Mouse (Mus musculus): ENCODE measurements at regions not wholly inside any gene's neighbourhood (a gene's known extent, or its start where the extent isn't known, plus 50 kb on each side); places are given as distances from the start of the nearest gene placed in this dataset.

DNA sequence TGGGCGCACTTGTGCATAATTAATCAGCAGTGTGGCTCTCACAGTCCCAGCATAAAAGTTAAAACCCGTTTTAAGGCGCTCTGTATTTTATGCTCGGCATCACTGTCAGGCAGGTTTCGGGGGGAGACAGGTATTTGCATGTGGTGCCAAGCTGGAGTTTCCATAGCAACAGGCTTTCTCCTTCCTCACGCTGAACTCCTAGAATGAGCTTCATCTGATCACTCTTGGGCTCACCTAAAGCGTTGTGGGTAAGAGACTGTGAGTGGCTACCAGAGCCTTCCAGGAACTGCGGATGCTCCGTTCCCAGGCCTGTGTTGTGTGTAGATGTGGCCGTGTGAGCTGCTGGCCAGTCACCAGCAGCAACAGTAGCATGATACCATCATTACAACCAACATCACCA lies 161.5 kb downstream of the Ajap1 start:
- DNase-seq (ENCODE audit: low read depth, low spot score) = peak; percentile 54

DNA sequence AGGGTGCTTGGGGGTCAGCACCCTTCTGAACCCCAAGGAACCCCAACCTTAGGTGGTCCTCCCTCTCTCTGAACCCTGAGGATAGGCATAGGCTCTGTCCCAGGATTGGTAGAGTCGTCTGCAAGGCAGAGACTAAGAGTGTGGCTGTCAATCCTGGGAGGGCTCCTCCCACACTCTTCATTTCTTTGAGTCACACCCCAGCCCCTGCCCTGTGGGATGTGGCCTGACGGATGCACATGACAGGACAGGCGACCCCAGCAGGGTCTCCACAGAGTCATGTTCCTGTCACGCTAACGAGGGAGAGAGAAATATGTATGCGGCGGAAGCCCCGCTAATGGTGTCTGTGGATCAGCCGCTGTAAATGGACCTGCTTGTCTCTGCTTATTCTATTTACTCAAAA lies 162.0 kb downstream of the Ajap1 start:
- DNase-seq (ENCODE audit: low read depth, low spot score) = no peak

DNA sequence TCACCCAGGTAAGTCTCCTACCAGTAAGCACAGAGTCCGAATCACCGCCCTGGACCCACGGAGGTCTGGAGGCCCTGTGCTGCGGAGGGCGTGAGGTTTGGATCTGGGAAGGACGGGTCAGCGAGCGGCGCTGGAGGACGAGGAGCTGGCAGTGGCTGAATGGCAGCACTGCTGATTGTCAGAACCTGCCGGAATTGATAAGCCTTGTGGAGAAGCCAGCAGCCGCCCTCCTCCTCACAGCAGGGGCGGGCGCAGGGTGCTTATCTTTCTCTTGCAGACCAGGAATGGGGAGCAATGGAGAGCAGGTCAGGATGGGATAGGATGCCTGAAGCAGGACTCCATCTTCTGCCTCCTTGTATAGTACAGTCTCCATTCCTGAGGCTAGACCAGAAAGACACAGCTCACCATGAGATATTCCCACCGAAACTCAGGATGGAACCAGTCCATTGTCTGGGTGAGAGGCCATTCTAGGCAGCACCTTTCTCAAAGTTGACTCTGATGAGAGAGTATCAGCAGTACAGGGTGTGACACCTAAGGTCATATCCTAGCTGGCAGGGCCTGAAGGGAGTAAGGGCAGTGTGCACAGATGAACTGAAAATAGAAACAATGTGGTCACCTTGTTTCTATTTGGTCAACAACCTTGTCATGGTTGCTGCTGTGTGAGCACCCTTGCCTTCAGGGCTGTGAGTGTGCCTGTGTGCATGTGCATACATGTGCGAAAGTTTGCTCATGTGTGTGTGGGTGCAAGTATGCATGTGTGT lies 165.5 kb downstream of the Ajap1 start:
- DNase-seq (ENCODE audit: low read depth, low spot score) = no peak

DNA sequence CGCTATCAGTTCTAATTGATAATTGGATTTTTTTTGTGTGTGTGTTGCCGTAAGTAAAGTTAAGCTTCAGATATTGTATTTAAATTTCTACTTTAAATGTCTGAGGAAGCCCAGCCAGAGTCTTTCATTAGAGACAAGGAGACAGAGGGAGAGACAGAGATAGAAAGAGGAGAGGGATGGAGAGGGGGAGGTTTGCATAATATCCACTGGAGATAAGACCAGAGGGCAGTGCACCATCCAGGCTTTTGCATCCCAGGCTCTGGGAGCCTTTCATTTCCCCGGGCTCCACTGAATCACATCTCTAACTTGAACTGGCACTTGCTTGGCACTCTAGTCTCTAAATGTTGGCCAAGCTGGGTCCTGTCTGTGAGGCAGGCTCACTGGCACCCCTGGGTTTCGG lies 166.1 kb downstream of the Ajap1 start:
- DNase-seq (ENCODE audit: low read depth, low spot score) = no peak

DNA sequence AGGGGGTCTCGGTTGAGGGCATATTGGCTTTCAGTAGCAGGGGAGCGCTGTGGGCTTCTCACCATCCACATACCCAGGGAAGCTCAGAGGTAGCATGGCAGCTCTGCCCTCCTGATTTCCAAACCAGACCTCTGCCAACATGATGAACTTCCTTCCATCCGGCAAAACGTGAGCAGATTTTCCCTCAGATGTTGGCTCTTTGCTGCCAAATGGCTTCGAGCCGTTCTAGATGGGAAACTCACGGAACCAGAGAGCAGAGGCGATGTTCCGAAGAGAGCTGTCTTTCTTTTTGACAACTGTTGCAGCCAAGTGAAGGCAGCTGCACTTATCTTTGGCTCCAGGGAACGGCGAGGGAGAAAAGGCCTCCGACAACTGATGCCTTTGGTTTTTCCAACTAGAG lies 168.7 kb downstream of the Ajap1 start:
- no peak for DNase-seq (ENCODE audit: low read depth, low spot score)

DNA sequence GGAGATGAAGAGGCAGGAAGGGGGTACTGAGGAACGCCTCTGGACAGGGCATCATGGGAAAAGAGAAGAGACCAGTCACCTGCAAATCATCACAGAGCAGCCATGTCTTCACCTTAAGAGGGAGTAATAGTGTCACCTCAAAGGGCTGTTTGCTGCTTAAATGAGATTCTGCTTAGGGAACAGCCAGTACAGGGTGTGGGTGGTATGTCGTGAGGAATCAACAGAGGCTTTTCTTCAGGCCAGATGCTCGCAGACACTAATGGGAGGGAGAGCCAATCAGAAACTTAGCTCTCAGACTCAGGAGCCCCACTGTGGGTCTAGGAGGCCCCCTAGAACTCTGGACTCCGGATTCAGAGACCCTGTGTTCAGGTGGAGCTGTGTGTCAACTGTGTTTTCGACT lies 171.0 kb downstream of the Ajap1 start:
- no peak for DNase-seq (ENCODE audit: low read depth, low spot score)

DNA sequence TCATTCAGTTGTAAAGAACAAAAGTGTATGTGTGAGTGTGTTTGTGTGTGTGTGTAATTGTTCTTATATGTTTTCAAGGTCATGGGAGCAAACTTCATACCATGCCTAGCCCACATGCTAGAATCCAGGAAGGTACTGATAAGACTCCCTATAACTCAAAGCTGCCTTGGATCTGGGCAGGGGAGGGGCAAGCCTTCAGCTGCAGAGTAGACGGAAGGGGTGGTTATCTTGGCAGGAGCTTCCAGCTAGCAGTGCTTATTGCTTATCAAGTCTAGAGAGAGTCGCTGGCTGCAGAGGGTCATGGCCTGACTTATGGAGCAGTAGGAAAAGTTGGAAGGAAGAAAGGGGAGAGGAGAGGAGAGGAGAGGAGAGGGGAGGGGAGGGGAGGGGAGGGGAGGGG lies 172.0 kb downstream of the Ajap1 start:
- no peak for DNase-seq (ENCODE audit: low read depth, low spot score)

DNA sequence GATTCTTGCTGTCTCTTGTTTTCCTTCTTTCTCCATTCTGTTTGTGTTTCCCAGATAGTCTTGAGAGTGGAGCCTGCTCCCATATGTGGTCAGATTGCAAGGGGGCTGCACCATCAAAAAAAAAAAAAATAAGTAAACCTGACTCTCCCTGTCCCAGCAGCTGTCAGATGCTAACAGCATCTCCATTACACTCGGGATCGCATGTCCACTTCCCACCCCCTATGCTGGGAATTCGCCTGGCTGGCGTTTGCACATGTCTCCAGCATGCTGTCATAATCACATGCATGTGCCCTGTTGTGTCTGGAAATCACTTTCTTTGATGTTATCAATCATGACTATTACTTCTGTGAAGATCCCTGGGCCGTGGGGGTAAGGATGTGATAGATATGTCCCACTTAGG lies 179.1 kb downstream of the Ajap1 start:
- no peak for DNase-seq (ENCODE audit: low read depth, low spot score)

DNA sequence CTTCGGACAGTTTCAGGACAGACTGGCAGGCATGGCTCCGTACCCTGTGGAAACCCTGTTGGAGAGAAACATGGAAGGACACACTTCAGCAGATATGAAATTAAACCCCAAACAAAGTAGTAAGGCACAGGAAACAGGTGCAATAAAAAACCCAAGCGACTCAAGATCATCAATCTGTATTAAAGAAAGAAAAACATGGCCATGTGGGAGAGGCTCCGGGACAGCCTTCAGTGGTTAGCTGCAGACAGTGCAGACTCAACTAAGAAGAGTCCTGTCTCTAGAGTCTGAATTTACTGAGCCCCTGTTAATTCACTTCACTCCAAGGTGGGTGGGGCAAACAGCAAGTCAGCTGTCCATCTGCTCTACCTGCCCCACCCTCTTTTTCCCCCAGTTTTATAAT lies 179.8 kb downstream of the Ajap1 start:
- DNase-seq (ENCODE audit: low read depth, low spot score) = no peak

DNA sequence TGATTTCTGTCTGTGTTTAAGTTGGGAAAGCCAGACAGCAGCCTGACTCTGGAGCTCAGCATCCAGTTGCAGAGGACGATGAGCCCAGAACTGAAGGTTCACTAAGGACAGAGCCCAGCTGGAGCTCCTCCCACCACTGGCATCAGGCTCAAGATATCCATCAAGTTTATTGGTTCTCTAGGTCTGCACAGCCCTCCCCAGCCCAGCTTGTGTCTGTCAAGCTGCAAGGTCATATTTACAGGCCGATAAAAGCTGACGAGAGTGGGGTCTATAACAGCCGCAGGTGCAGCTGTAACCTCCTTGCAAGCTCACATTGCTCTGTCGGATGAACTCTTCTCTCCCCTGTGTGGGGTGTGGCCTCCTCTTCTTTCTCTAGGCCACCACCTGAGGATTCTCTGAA lies 184.3 kb downstream of the Ajap1 start:
- no peak for DNase-seq (ENCODE audit: low read depth, low spot score)

DNA sequence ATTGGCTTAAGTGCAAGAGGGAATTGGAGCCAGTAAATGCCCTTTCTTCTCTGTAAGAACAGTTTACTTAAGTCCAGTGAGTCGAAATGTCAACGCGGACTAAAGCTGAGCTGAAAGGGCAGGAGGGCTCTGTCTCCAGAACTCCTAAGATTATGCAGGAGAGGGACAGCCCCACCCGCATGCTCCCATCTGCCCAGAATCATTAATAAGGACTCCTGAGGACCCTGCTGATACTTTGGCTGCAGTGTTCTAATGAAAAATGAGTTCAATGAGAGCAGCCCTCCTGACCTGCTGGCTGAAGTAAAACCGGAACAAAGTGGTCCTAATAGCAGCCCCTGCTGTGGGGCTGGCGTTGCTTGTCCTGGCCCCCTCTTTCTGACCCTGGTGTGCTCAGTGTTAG lies 187.8 kb downstream of the Ajap1 start:
- DNase-seq (ENCODE audit: low read depth, low spot score) = no peak

DNA sequence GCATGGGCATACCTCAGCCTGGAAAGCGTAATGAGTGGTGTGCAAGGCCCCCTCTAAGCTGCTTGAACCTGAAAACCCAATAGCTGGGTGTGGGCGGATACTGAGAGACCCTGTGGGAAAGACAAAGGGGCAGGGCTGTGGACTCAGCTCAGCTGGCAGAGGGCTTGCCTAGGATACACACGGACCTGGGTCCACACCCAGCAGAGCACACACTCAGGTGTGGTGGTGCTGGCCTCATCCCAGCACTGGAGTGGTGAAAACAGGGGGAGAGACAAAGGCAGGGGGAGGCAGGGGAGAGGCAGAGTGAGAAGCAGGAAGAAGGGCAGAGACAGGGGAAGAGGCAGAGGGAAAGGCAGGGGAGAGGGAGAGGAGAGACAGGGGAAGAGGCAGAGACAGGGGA lies 189.5 kb downstream of the Ajap1 start:
- DNase-seq (ENCODE audit: low read depth, low spot score) = no peak

DNA sequence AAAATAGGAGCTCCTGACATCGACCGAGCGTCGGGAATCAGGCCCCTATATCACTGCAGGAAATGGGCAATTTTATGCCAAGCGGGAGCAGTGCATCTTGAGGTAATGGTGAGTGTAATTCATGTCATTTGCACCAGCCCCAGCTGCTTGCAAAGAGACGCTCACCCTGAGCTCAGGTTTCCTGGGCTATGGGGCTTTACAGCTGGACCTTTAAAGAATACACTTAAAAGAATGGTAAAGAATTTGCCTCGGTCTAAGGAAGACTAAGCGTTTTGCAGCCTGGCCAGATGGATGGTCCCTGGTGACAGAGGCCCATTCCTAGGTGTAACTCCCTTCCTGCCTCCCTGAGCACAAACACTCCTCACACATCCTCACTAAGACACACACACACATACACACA lies 194.2 kb downstream of the Ajap1 start:
- no peak for DNase-seq (ENCODE audit: low read depth, low spot score)

DNA sequence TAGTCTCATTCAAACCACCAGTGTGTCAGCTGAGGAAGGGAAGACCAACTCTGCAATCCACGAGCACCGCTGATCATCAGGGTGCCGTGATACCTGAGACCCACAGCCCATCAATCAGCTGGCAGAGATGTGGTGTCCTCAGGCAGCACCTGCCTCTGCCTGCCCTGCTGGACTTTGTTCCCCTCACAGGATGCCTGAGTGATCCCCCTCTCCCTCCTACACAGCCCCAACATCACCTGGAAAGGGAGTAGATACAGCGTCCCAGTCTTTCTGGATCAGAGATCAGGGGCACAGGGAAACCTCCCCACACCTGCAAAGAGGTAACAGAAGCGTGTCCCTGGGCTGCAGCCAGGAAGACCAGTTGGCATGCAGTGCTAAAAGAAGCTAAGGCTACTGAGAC lies 198.4 kb downstream of the Ajap1 start:
- no peak for DNase-seq (ENCODE audit: low read depth, low spot score)

DNA sequence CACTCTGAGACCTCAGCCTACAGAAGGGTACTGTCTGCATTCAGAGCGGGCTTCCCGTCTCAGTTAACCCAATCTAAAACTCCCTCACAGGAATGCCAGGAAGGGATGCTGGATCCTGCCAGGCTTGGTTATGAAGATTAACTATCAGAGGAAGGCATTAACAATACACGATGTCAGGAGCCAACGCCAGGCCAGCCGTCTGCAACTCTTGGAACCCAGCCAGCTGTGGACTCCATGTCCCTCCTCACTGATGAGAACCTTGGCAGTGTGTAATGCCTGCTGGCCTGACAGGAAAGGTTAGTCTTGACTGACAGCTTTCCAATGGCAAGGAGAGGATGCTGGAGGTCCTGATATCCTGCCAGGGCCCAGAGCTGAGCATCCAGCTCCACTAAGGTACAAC lies 206.0 kb downstream of the Ajap1 start:
- DNase-seq (ENCODE audit: low read depth, low spot score) = no peak

DNA sequence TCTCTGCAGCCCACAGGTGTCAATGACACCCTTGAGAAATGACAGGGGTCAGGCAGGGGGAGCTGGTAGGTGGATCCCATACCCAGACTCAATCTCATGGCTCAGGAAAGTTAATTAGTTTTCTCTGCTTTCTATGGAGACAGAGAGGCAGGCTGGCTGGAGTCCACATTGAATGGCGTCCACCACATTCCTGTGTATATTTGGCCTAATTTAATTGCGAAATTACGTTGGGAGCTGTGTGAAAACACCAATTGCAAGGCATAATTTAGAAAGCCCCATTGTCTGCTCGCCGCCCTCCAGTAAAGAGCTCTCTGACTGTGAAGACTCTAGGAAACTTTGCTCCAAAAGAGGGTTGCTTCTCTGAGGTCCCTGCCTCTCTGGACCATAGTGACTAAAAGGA lies 211.2 kb downstream of the Ajap1 start:
- no peak for DNase-seq (ENCODE audit: low read depth, low spot score)

DNA sequence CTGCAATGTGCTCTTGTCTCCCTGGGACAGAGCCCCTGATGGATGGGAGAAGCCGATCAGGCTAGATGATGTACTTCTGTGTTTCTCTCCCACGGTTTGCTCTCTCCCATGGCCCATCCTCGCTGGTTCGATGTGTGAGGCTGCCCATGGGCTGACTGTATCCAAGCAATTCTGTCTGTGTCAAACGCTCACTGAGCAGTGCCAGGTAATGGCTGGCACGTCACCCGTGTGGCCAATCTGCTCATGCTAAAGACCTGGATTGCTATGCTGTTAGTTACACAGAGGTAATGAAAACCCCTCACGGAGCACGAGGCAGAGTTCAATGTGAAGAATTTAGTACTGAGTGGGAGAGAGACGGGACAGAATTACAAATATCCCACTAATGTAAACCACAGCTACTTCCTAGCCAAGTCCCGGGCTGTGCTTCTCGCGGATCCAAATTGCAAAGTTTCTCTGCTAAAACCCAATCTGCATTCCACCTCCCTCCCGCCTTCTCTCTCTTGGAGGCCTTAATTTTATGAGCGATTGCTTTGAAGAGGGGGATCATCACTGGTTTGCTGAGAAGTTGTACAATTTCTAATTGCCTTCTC lies 219.3 kb downstream of the Ajap1 start:
- no peak for DNase-seq (ENCODE audit: low read depth, low spot score)

DNA sequence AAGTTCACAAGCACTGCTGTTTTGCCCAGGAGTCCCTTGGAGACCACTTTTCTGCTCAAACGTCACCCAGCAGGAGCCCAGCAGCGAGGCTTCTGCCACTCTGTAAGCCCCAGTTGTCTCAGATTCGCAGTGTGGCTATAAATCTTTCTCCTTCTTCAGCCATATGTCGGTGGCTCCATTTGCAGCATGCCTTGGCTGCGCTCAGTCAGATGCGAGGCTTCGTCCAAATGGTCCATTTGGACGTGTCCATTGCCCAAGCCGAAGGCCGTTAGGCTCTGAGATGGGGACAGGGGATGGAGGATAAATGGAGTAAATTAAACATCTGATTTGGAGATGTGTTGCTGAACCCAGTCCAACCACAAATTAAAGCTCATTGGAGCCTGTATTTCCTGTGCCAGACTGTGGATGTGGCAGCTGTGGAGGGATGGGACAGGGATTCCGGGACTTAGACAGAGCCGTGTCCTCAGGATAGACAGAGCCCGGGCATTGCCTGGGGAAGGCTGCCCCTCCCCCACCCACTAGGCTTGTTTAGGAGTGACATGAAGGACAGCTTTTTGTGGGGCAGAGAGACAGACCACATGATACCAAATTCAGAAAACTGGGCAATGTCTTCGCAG lies 221.6 kb downstream of the Ajap1 start:
- DNase-seq (ENCODE audit: low read depth, low spot score) = no peak

DNA sequence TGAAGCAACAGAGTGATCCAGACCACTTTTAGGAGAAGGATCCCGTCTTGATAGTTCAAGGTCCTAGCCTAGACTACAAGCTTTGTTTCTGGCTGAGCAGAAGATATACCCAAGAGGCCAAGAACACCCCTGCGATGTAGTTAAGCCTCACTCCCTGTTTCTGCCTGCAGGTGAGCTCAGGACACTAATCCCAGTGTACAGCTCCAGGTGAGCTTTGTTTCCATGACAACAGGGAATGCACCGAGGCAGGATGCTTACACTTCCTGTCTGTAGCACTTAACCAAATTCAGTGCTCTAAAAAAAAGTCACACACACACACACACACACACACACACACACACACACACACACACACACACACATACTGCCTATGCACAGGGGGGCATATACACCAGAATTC lies 230.7 kb downstream of the Ajap1 start:
- no peak for DNase-seq (ENCODE audit: low read depth, low spot score)

DNA sequence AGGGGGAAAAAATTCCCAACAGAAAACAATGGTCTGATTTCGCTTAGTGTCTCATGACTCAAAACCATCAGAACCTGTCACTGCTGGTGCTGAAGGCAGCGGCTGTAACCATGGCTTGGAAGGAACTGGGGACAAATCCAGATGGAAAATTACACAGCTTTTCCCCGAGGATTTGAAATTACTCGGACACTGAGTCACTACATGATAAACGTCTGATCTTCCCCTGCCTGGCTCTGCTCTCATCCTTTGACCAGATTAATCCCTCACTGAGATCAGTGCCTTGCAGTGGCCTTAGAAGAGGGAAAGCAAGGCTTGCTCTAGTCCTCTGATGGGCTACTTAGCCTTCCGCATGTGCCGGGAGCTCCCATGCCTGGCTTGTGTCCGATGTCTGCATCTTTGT lies 231.3 kb downstream of the Ajap1 start:
- no peak for DNase-seq (ENCODE audit: low read depth, low spot score)

DNA sequence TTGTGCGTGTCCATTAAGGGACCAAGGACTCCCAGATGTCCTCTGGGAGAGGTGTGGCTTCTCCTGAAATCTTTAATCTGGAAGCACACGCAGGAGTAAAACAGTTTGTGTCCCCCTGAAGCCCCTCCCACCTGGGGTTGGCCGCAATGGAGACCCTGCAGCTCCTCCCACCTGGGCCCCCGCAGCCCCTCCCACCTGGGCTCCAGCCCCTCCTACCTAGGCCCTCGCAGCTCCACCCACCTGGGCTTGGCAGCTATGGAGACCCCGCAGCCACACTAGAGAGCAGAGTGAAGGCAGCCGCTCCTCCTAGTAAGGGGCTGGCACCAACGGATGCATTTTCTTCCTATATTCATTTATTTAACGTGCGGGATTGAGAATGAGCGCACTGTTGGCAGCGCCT lies 245.9 kb downstream of the Ajap1 start:
- no peak for DNase-seq (ENCODE audit: low read depth, low spot score)

DNA sequence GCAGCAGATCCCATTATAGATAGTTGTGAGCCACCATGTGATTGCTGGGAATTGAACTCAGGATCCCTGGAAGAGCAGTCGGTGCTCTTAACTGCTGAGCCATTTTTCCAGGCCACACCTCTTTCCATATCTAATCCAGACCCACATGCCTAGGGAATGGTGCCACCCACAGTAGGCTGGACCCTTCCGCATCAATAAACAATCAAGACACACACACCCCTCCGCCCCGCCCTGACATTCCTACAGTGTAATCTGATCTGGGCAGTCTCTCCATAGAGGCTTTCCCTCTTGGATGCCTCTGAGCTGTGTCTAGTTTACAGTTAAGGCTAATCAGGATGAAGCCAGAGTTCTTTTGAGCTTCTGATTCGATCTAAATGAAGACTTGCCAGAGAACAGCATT lies 248.8 kb downstream of the Ajap1 start:
- no peak for DNase-seq (ENCODE audit: low read depth, low spot score)

DNA sequence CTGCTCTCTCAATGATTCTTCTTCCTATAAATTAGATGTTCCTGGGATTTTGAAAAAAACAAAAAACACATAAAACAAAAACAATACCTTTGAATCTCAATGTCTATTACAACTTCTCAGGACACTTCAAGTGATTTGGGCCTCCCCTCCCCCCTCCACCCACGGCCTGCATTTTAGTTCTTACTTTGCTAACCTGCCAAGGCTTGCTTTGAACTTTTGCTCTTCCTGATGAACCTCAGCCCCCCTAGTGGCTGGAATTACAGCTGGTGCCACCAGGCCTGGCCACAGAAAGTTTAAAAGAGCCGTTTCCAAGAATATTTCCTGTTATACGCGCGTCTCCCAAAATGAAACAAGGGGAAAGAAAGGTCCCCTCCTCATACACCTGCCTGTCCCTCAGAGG lies 253.4 kb downstream of the Ajap1 start:
- no peak for DNase-seq (ENCODE audit: low read depth, low spot score)

Data from brain, embryonic 18.5 days (tissue).